Mouse (Mus musculus) cortical plate, adult 2 months (tissue): ENCODE data around the gene Prkcq. TPM values are rescaled to one million over a fixed set of nuclear protein-coding genes. Genes with fewer than 3 reads are reported as not detected.
A peak's percentile ranks its signal among the peaks of the same experiment; 100 is the strongest.

Experiments used
- H3K27ac ChIP-seq: fragments of 200-500 bp; 2 replicates; pipeline ENCODE4 v1.5.1; 2012; ENCODE audit warnings: low read length, control low read depth, inconsistent platforms; ENCODE audit not compliant: insufficient read depth
- H3K4me1 ChIP-seq: fragments of 200-500 bp; 2 replicates; pipeline ENCODE4 v1.6.1; 2011; ENCODE audit warnings: low read length; ENCODE audit not compliant: control insufficient read depth, insufficient read depth
- H3K4me3 ChIP-seq: fragments of 200-500 bp; 2 replicates; pipeline ENCODE4 v1.5.1; 2011; ENCODE audit warnings: mild to moderate bottlenecking, low read length, control low read depth; ENCODE audit not compliant: insufficient read depth
- CTCF ChIP-seq: fragments of 200-500 bp; IDR thresholded peaks from 2 replicates; pipeline ENCODE4 v1.5.1; 2011; ENCODE audit warnings: mild to moderate bottlenecking, control low read depth, low read length; ENCODE audit not compliant: insufficient read depth; ENCODE audit errors: extremely low read depth
- POLR2A ChIP-seq: fragments of 200-500 bp; IDR thresholded peaks from 2 replicates; pipeline ENCODE4 v1.6.1; 2011; ENCODE audit warnings: mild to moderate bottlenecking, low read length, control low read depth; ENCODE audit not compliant: insufficient read depth; ENCODE audit errors: extremely low read depth
- polyA plus RNA-seq: library from polyadenylated mRNA; depleted of rRNA; stranded (reverse); fragments of >200 nt; gene quantifications from 2 replicates; pipeline ENCODE4 v1.2.3, GENCODE M21; 2012

The Prkcq gene
- polyA plus RNA-seq, 1 experiment: 10.2 TPM

GRCm38 (mm10) chr2:11239523-11239922 lies 67.6 kb downstream of the Prkcq start:
- TF ChIP-seq POLR2A: no peak
- no peak for TF ChIP-seq CTCF
- no peak overlapping the region for H3K27ac ChIP-seq
- no peak overlapping the region for H3K4me3 ChIP-seq

GRCm38 (mm10) chr2:11245926-11246325 lies 74.0 kb downstream of the Prkcq start:
- Histone ChIP-seq H3K27ac (no peak overlapping the region), H3K4me3 (no peak overlapping the region), H3K4me1 (no peaks in the 10 kb centered on the region)
- TF ChIP-seq CTCF (no peak), POLR2A (no peak)

More at GRCm38 (mm10) chr2:11239523-11239922, 67.6 kb downstream of the Prkcq start:
- H3K4me1 ChIP-seq: no peaks in the 10 kb centered on the region

- Histone ChIP-seq H3K4me1 (no peaks in the 10 kb centered on the region), H3K4me3 (no peak overlapping the region), H3K27ac (no peak overlapping the region)
- TF ChIP-seq CTCF: peak; percentile 38; the same call in 1 of the 2 replicates
- TF ChIP-seq POLR2A: no peak
Observed at GRCm38 (mm10) chr2:11253945-11254344, 82.0 kb downstream of the Prkcq start.

GRCm38 (mm10) chr2:11254446-11254845 lies 82.5 kb downstream of the Prkcq start:
- TF ChIP-seq CTCF: no peak
- TF ChIP-seq POLR2A: no peak
- Histone ChIP-seq H3K27ac (no peak overlapping the region), H3K4me1 (no peaks in the 10 kb centered on the region), H3K4me3 (no peak overlapping the region)

- no peak overlapping the region for H3K27ac ChIP-seq
- H3K4me3 ChIP-seq: no peak overlapping the region
- H3K4me1 ChIP-seq: no peaks in the 10 kb centered on the region
- TF ChIP-seq CTCF (no peak), POLR2A (no peak)
Observed at GRCm38 (mm10) chr2:11257260-11257850, 85.4 kb downstream of the Prkcq start.

- TF ChIP-seq CTCF (no peak), POLR2A (no peak)
- H3K27ac ChIP-seq: no peak overlapping the region
- no peaks in the 10 kb centered on the region for H3K4me1 ChIP-seq
- no peak overlapping the region for H3K4me3 ChIP-seq
Observed at GRCm38 (mm10) chr2:11258181-11258580, 86.3 kb downstream of the Prkcq start.

GRCm38 (mm10) chr2:11259361-11259760 lies 87.5 kb downstream of the Prkcq start:
- no peak for TF ChIP-seq CTCF
- TF ChIP-seq POLR2A: no peak
- no peak overlapping the region for H3K4me3 ChIP-seq
- H3K27ac ChIP-seq: no peak overlapping the region
- H3K4me1 ChIP-seq: no peaks in the 10 kb centered on the region

- TF ChIP-seq POLR2A (no peak), CTCF (no peak)
- Histone ChIP-seq H3K4me3 (no peak overlapping the region), H3K27ac (no peak overlapping the region)
Observed at GRCm38 (mm10) chr2:11264836-11265235, 92.9 kb downstream of the Prkcq start.

GRCm38 (mm10) chr2:11265455-11265854 lies 93.5 kb downstream of the Prkcq start:
- Histone ChIP-seq H3K27ac (no peak overlapping the region), H3K4me1 (no peaks in the 10 kb centered on the region), H3K4me3 (no peak overlapping the region)
- TF ChIP-seq POLR2A (no peak), CTCF (0 out of 2 replicates have a peak, but pooled peaks have one; percentile 4)

More at GRCm38 (mm10) chr2:11264836-11265235, 92.9 kb downstream of the Prkcq start:
- H3K4me1 ChIP-seq: no peaks in the 10 kb centered on the region

- no peaks in the 10 kb centered on the region for H3K4me1 ChIP-seq
- H3K4me3 ChIP-seq: no peak overlapping the region
- no peak overlapping the region for H3K27ac ChIP-seq
- TF ChIP-seq CTCF (0 out of 2 replicates have a peak, but pooled peaks have one; percentile 7), POLR2A (no peak)
Observed at GRCm38 (mm10) chr2:11266294-11266693, 94.4 kb downstream of the Prkcq start.
